Mouse (Mus musculus) midbrain, embryonic 15.5 days (tissue): ENCODE data around the gene Cog6. TPM values are rescaled to one million over a fixed set of nuclear protein-coding genes. Genes with fewer than 3 reads are reported as not detected.
"Not testable (repeated sequence)": the region's sequence is repeated elsewhere in the genome, so short reads cannot be mapped to it uniquely, and the experiment has no call there.

ENCODE experiments used
- ATAC-seq: fragments of 200-750 bp; cut with Nextera tagmentation; replicated peaks from 2 replicates; pipeline ENCODE4 v1.8.0; 2017; ENCODE audit warnings: moderate TSS enrichment
- H3K27ac ChIP-seq: fragments of 300-500 bp; sonication (generic); 2 replicates; pipeline ENCODE4 v1.5.1; 2015; ENCODE audit warnings: mild to moderate bottlenecking, inconsistent platforms
- H3K27me3 ChIP-seq: fragments of 300-500 bp; sonication (generic); replicated peaks from 2 replicates; pipeline ENCODE4 v1.6.1; 2015; ENCODE audit warnings: inconsistent platforms
- H3K36me3 ChIP-seq: fragments of 300-500 bp; sonication (generic); replicated peaks from 2 replicates; pipeline ENCODE4 v1.6.1; 2015; ENCODE audit warnings: inconsistent platforms
- H3K4me1 ChIP-seq: fragments of 300-500 bp; sonication (generic); 2 replicates; pipeline ENCODE4 v1.6.1; 2015; ENCODE audit warnings: inconsistent platforms
- H3K4me2 ChIP-seq: fragments of 300-500 bp; sonication (generic); 2 replicates; pipeline ENCODE4 v1.6.1; 2015; ENCODE audit warnings: inconsistent platforms, mild to moderate bottlenecking, moderate library complexity
- H3K4me3 ChIP-seq: fragments of 300-500 bp; sonication (generic); 2 replicates; pipeline ENCODE4 v1.5.1; 2015; ENCODE audit warnings: mild to moderate bottlenecking, inconsistent platforms
- H3K9ac ChIP-seq: fragments of 300-500 bp; sonication (generic); 2 replicates; pipeline ENCODE4 v1.6.1; 2015; ENCODE audit warnings: mild to moderate bottlenecking, inconsistent platforms
- H3K9me3 ChIP-seq: fragments of 300-500 bp; sonication (generic); 2 replicates; pipeline ENCODE4 v1.6.1; 2016; ENCODE audit warnings: inconsistent platforms
- WGBS: fragments of 180-500 bp; shearing (Covaris S2); methylation state at CpG from one replicate; pipeline ENCODE4 v1.1.7; 2015; ENCODE audit warnings: mixed read lengths; 5-methylcytosine and 5-hydroxymethylcytosine counted together
- polyA plus RNA-seq: library from polyadenylated mRNA; unstranded; fragments of >200 nt; fragmentation: Nextera tagmentation; extraction: Ambion mirVana; gene quantifications from 2 replicates; pipeline ENCODE4 v1.2.1, GENCODE M21; 2015

Cog6 gene
- polyA plus RNA-seq, 1 experiment from 2014 or later: 63.8 TPM

- no peaks in the 10 kb centered on the region for H3K4me1 ChIP-seq
- H3K4me3 ChIP-seq: no peak overlapping the region
- H3K27me3 ChIP-seq: no peaks in the 10 kb centered on the region
- H3K27ac ChIP-seq: no peak overlapping the region
- no peak for ATAC-seq
- no peaks in the 10 kb centered on the region for H3K36me3 ChIP-seq
- H3K4me2 ChIP-seq: no peak overlapping the region
- no peak overlapping the region for H3K9ac ChIP-seq
- WGBS: 87% methylated on average over 4 of the region's 4 CpGs
- H3K9me3 ChIP-seq: no peaks in the 10 kb centered on the region
Observed at GRCm38 (mm10) chr3:53027333-53027732, 10.3 kb upstream of the Cog6 start.

GRCm38 (mm10) chr3:53007411-53007810 lies 9.6 kb downstream of the Cog6 start:
- Histone ChIP-seq H3K27me3 (no peaks in the 10 kb centered on the region), H3K9me3 (no peaks in the 10 kb centered on the region), H3K9ac (no peak overlapping the region), H3K4me3 (no peak overlapping the region), H3K27ac (no peak overlapping the region), H3K4me1 (no peaks in the 10 kb centered on the region), H3K36me3 (peaks cover 39% of the 10 kb centered on the region), H3K4me2 (no peak overlapping the region)
- ATAC-seq: no peak
- 94% methylated on average over 8 of the region's 8 CpGs for WGBS

DNA sequence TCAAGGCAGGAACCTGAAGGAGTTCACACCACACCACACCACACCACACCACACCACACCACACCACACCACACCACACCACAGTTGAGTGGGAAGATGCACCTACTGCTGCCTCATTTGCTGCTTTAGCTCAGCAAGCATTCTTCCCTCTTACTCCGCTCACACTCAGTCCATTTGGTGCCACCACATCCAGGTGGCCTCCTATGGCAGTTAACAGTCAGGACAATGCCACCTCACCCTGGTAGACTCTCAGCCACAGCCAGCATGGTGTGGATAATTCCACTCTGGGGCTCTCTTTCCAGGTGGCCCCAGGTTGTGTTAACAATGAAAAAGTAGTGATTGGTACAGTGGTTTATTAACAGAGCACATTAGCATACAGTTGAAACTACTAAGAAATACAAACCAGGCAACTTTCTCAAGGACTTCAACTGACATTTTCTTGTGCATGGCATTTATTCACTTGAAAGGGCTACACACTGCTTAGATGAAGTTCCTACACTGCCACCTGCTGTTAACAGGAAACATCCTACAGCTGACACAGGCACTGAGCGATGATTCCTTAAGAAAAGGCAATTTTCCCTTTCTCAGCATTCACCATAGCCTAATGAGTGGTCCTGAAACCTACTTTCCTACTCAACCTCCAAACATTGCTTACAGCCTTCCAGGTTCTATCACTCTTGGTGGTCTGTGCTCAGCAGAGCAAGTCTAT lies 12.5 kb downstream of the Cog6 start:
- WGBS: 69% methylated on average over 2 of the region's 2 CpGs
- H3K36me3 ChIP-seq: peaks cover 45% of the 10 kb centered on the region

DNA sequence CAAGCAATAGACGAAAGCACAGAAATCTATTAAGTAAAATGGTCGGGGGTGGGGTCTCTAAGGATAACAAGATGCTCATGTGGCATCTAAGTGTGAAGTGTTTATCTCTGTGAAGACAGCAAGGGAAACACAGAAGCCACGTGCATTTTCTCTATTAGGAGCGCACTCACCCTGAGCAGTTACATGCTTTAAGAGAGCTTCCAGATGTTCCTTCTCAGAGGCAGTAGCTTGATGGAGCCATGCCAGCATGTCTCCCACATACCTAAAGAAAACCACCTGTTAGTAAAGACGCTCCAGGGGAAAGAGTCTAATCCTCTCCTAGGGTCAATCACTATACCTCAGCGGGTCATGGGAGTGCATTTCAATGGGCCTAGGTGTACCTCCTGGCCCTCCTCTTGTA lies 15.0 kb downstream of the Cog6 start:
- no peak overlapping the region for H3K9ac ChIP-seq
- 78% methylated on average over 6 of the region's 6 CpGs for WGBS
- no peaks in the 10 kb centered on the region for H3K27me3 ChIP-seq
- peaks cover 40% of the 10 kb centered on the region for H3K36me3 ChIP-seq
- H3K4me3 ChIP-seq: no peak overlapping the region
- no peak overlapping the region for H3K4me2 ChIP-seq
- no peaks in the 10 kb centered on the region for H3K9me3 ChIP-seq
- no peak overlapping the region for H3K27ac ChIP-seq
- no peak for ATAC-seq
- H3K4me1 ChIP-seq: no peaks in the 10 kb centered on the region

More for the DNA sequence above, 12.5 kb downstream of the Cog6 start:
- Histone ChIP-seq H3K4me3 (no peak overlapping the region), H3K4me2 (no peak overlapping the region), H3K27ac (no peak overlapping the region), H3K9ac (no peak overlapping the region), H3K9me3 (no peaks in the 10 kb centered on the region), H3K27me3 (no peaks in the 10 kb centered on the region), H3K4me1 (no peaks in the 10 kb centered on the region)
- peak; percentile 72 for ATAC-seq

DNA sequence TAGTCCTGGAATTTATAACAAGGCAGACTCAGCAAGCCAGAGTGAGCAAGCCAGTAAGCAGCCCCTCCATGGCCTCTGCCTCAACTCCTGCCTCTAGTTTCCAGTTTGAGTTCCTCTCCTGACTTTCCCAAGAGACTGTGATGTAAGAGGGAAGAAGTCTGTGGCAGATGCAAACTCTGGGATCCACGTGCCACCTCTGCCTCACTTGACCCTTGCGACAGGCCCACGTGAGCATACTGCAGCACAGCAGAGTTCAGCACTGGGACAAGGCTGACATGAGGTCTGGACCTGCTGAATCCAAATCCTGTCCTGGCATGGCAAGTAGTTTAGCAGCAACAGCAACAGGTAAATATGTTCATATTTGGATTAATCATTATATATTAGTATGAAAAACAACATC lies 17.0 kb downstream of the Cog6 start:
- Histone ChIP-seq H3K9me3 (no peaks in the 10 kb centered on the region), H3K36me3 (peaks cover 42% of the 10 kb centered on the region), H3K4me2 (no peak overlapping the region), H3K4me1 (no peaks in the 10 kb centered on the region), H3K27ac (no peak overlapping the region), H3K27me3 (no peaks in the 10 kb centered on the region), H3K4me3 (no peak overlapping the region), H3K9ac (no peak overlapping the region)
- 90% methylated on average over 3 of the region's 3 CpGs for WGBS
- ATAC-seq: no peak

GRCm38 (mm10) chr3:52999016-52999744 lies 17.9 kb downstream of the Cog6 start:
- Histone ChIP-seq H3K36me3 (peaks cover 43% of the 10 kb centered on the region), H3K4me3 (no peak overlapping the region), H3K4me2 (no peak overlapping the region), H3K4me1 (no peaks in the 10 kb centered on the region), H3K9me3 (no peaks in the 10 kb centered on the region), H3K27ac (no peak overlapping the region), H3K27me3 (no peaks in the 10 kb centered on the region), H3K9ac (no peak overlapping the region)
- no peak for ATAC-seq
- 86% methylated on average over 15 of the region's 15 CpGs for WGBS

DNA sequence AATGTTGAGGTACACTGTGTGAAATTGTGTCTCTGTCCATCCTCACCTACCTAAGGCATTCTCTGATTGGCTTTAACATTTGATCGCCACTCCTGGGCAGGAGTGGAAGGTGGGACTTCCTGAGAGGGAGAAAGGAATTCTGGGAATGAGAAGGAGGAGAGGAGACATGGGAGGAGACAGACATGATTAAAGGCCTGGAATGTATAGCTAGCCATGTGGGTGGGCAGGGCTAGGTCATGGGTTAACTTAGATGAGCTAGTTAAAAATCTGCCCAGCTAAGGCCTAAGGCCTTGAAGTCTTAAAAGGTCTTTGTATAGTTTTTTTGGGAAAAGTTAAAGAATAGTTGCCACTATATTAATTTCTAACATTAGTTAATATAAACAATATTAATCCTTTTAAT lies 19.7 kb downstream of the Cog6 start:
- Histone ChIP-seq H3K4me1 (no peaks in the 10 kb centered on the region), H3K9ac (no peak overlapping the region), H3K27ac (no peak overlapping the region), H3K27me3 (no peaks in the 10 kb centered on the region), H3K9me3 (no peaks in the 10 kb centered on the region), H3K36me3 (peaks cover 48% of the 10 kb centered on the region), H3K4me3 (no peak overlapping the region), H3K4me2 (no peak overlapping the region)
- no peak for ATAC-seq
- WGBS: 81% methylated on average over 1 of the region's 1 CpGs

- 93% methylated on average over 5 of the region's 5 CpGs for WGBS
- H3K27ac ChIP-seq: no peak overlapping the region
- no peaks in the 10 kb centered on the region for H3K9me3 ChIP-seq
- no peak for ATAC-seq
- H3K4me3 ChIP-seq: no peak overlapping the region
- H3K27me3 ChIP-seq: no peaks in the 10 kb centered on the region
- H3K4me2 ChIP-seq: no peak overlapping the region
- H3K9ac ChIP-seq: no peak overlapping the region
- H3K4me1 ChIP-seq: no peaks in the 10 kb centered on the region
- peaks cover 48% of the 10 kb centered on the region for H3K36me3 ChIP-seq
Observed at GRCm38 (mm10) chr3:52996635-52997034, 20.4 kb downstream of the Cog6 start.

DNA sequence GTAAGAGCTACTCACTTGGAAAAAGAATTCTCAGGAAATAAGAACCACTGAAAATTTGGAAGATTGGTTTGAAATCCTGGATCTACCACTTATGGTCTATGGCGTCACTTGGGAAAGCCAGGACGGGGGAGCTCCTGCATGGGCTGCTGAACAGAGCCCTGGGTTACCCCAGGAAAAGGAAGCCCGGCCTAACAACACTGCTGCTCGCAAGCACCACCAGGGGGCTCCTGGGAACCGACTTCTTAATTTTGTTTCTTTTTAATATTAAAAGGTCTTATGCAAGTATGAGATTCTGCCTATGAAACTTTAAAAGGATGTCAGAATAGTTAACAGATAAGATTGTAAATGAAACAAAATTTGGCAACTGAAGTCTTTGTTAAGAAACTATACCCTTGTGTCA lies 22.4 kb downstream of the Cog6 start:
- Histone ChIP-seq H3K4me3 (no peak overlapping the region), H3K27me3 (no peaks in the 10 kb centered on the region), H3K27ac (no peak overlapping the region), H3K4me1 (no peaks in the 10 kb centered on the region), H3K9ac (no peak overlapping the region), H3K36me3 (peaks cover 49% of the 10 kb centered on the region), H3K9me3 (no peaks in the 10 kb centered on the region), H3K4me2 (no peak overlapping the region)
- 69% methylated on average over 5 of the region's 5 CpGs for WGBS
- ATAC-seq: no peak

GRCm38 (mm10) chr3:52993296-52993695 lies 23.7 kb downstream of the Cog6 start:
- H3K9ac ChIP-seq: no peak overlapping the region
- ATAC-seq: no peak
- H3K4me2 ChIP-seq: no peak overlapping the region
- H3K27ac ChIP-seq: no peak overlapping the region
- H3K4me3 ChIP-seq: no peak overlapping the region
- 89% methylated on average over 10 of the region's 10 CpGs for WGBS
- no peaks in the 10 kb centered on the region for H3K9me3 ChIP-seq
- peaks cover 56% of the 10 kb centered on the region for H3K36me3 ChIP-seq
- H3K4me1 ChIP-seq: no peaks in the 10 kb centered on the region
- no peaks in the 10 kb centered on the region for H3K27me3 ChIP-seq

DNA sequence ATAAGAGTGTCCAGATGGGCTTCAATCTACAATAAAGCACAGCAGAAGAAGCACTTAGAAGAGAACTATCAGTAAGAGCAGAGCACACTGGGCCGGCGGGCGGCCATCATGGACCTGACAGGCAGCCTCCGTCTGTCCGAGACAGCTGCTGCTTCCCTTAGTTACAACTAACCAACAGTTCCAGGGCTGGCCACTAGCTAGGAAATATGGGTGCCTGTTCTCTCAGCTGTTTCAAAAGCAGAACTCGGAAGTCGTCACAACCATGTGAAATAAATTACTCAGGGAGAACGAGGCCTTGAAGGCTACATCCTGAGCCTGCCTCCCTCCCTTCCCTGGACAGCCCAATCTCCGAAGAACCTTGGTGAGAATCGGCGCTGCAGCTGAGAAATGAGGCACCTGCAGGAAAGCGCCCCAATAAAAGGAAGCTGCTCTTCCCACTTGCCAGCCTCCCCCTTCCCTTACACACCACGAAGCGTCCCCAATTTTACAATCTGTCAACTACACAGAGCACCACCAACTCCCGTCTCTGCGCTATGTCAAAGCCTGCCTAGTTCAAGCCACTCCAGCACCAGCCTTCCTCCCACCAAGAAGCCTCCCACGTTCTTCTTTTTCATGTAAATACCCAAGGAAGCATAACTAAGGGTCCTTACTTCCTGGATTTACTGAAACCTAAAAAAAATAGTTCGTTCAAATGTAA lies 26.8 kb downstream of the Cog6 start:
- H3K36me3 ChIP-seq: peaks cover 54% of the 10 kb centered on the region
- H3K27me3 ChIP-seq: no peaks in the 10 kb centered on the region
- H3K4me1 ChIP-seq: no peaks in the 10 kb centered on the region
- no peak overlapping the region for H3K27ac ChIP-seq
- H3K9me3 ChIP-seq: no peaks in the 10 kb centered on the region
- 68% methylated on average over 18 of the region's 18 CpGs for WGBS
- no peak for ATAC-seq
- no peak overlapping the region for H3K9ac ChIP-seq
- H3K4me3 ChIP-seq: no peak overlapping the region
- no peak overlapping the region for H3K4me2 ChIP-seq

- not testable (repeated sequence) for H3K9me3 ChIP-seq, H3K27me3 ChIP-seq, H3K9ac ChIP-seq, ATAC-seq, H3K4me3 ChIP-seq, H3K4me1 ChIP-seq, H3K4me2 ChIP-seq, H3K27ac ChIP-seq
- WGBS: 55% methylated on average over 7 of the region's 7 CpGs
- H3K36me3 ChIP-seq: peaks cover 45% of the 10 kb centered on the region
Observed at GRCm38 (mm10) chr3:52985508-52985941, 31.5 kb downstream of the Cog6 start.
